Mouse (Mus musculus) left cerebral cortex, postnatal 4 days (tissue): ENCODE measurements around the gene Ctnnd2. TPM values are rescaled to one million over a fixed set of nuclear protein-coding genes. Genes with fewer than 3 reads are reported as not detected.

Experiments used
- DNase-seq: peaks from one replicate; pipeline ENCODE4 v3.0.0-alpha.2; 2022
- intact Hi-C: fragments of 180-260 bp; cut with DNase I; formaldehyde crosslinking; loops from one replicate; pipeline ENCODE4 v1.15.1; 2025
- total RNA-seq, 2 experiments: library from RNA; stranded (reverse); gene quantifications; 2 replicates each; pipeline ENCODE4 v1.2.3; 2021

Gene Ctnnd2
- total RNA-seq, 2 experiments from 2014 or later: 283 to 289 TPM

GRCm38 (mm10) chr15:30235210-30236034 lies 63.0 kb downstream of the Ctnnd2 start:
- intact Hi-C loops: no loop called here
- DNase-seq: no peak

DNA sequence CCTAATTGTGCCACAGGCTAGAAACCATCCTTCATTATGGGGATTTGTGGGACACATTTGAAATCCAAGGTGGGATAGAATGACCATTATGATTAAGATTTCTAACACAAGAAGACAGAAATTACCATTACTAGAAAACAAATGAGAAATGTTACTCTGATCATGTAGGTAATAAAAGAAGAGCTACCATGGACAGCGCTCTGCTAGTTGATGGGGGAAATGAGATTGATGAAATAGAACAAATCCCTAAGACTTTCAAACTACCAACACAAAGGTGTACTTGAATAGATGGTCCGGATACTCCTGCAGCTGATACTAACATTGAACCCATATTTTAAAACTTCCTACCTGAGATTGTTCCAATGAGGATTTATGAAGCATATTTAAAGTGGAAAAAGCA lies 68.5 kb downstream of the Ctnnd2 start:
- intact Hi-C loops: no loop called here
- no peak for DNase-seq

- DNase-seq: no peak
- intact Hi-C loops: no loop called here
Observed at GRCm38 (mm10) chr15:30268822-30269221, 96.4 kb downstream of the Ctnnd2 start.

DNA sequence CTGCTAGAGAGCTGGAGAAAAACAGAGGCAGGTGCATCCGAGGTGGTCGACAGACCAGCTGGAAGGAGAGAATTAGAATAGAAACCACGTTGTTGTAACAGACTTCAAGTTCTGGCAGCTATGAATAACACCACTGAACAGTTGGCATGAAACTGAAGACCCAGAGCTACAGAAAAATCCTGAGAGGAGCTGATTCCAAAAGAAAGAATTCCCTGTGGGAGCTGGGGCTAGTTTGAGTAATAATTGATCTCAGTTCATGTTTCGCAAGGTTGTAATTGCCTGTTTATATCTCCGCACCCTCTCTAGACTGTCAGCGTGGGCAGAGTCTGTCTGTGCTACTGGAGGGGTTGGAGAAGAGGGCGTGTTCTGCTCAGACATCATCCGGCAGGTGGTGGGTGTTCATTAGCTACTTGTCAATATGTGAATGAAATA lies 98.8 kb downstream of the Ctnnd2 start:
- intact Hi-C loops: no loop called here
- DNase-seq: no peak

DNA sequence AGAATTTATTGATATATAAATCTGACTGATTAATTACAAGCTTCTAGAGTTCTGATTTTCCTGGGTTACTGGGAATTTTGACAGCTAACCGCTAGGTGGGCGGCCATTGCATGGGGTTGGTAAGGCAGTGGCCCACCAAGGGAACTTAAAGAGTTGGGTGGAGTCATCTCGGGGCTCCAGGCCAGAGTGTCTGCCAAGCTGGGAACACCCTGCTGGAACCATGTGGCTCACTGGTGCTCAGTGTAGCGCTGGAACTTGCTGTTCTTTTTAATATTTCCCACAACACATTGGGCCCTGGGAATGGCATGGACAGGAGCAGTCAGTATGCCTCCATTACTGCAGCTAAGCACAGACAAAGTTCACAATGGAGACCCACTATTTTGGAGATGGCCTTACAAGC lies 99.9 kb downstream of the Ctnnd2 start:
- peak; percentile 6 for DNase-seq
- intact Hi-C loops: no loop called here

- no peak for DNase-seq
- intact Hi-C loops: no loop called here
Observed at GRCm38 (mm10) chr15:30275721-30276120, 103.3 kb downstream of the Ctnnd2 start.

DNA sequence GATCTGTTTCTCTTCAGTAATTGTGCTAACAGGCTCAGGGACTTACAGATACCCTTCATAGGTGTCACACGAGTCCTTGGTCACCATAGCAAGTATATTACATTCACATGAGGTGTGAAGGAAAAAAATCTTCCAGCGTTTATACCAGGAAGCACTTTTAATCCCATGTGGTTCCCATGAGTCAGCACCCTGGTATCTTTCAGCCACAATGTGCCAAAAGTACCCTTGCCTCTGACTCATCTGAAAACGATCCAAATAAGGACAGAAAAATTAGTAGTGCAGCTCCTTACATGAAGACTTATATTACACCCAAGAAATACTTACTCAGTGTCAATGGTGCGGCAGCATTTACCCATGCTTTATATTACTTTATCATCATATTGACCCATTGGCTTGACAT lies 104.3 kb downstream of the Ctnnd2 start:
- intact Hi-C loops: no loop called here
- no peak for DNase-seq

DNA sequence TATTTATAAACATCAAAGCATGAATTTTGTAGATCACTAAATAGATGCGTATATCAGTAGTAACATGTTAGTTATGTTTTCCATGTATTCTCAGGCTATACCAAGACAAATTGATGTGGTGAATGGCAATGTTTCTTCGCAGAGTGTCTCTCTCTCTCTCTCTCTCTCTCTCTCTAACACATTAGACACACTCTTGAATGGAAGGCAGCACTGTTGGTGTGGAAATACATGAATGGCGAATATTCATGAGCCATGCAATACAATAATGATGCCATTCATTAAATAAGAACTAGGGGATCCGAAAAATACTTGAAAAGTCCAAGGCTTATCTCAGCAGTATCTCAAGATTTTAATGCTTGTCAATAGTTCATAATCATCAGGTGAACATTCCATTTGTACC lies 106.2 kb downstream of the Ctnnd2 start:
- intact Hi-C loops: no loop called here
- no peak for DNase-seq

DNA sequence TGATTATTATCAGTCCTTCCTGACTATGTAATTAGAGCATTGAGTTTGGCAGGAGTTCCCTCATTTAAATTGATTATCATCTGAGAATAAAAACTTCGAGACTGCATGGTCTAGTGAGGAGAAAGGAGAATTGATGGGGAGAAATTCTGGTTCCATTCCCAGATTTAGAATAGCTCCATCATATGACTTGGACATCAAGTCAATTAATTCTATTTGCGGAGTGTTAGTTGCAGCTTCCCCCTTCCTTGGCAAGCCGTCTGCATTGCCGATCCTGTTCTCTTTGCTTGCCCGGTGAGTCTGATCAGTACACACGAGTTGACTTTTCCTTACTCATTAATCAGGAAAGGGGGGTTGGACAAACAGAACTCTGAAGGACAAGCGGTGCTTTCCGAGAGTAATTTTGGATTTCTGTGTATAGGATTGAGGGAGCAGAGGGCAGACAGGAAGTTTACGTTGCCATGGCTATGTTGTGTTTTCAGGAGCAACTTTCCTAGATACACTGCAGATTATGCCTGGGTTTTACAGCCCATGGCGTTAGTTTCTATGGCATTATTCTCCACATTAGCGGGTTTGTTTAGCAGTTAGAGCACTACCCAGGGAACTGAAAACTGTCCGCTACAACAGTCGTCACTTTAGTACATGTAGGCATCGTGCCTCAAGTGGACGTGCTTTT lies 113.3 kb downstream of the Ctnnd2 start:
- DNase-seq: peak; percentile 17
- intact Hi-C loops: no loop called here

DNA sequence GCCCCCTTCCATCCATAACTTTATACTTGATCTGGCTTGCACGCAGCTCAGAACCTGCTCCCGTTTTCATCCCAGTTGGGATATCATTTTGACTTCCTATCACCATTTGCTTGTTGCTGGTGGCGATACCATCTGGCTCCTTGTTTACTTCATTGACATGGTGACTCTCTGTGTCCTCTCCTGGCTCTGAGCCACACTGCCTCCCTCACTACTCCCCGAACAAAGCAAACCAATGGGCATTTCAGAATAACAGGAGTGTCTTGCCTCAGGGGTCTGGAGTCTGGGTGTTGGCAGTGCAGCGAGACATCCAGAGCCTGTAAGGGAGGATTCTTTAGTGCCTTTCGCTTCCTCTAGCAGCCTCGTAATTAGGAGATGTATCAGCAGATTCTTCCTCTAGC lies 113.9 kb downstream of the Ctnnd2 start:
- intact Hi-C loops: no loop called here
- peak; percentile 70 for DNase-seq

- intact Hi-C loops: no loop called here
Observed at GRCm38 (mm10) chr15:30302824-30303223, 130.4 kb downstream of the Ctnnd2 start.

GRCm38 (mm10) chr15:30306437-30306836 lies 134.0 kb downstream of the Ctnnd2 start:
- intact Hi-C loops: no loop called here
- no peak for DNase-seq

More at GRCm38 (mm10) chr15:30302824-30303223, 130.4 kb downstream of the Ctnnd2 start:
- DNase-seq: no peak

GRCm38 (mm10) chr15:30322543-30322942 lies 150.2 kb downstream of the Ctnnd2 start:
- no peak for DNase-seq
- intact Hi-C loops: no loop called here

DNA sequence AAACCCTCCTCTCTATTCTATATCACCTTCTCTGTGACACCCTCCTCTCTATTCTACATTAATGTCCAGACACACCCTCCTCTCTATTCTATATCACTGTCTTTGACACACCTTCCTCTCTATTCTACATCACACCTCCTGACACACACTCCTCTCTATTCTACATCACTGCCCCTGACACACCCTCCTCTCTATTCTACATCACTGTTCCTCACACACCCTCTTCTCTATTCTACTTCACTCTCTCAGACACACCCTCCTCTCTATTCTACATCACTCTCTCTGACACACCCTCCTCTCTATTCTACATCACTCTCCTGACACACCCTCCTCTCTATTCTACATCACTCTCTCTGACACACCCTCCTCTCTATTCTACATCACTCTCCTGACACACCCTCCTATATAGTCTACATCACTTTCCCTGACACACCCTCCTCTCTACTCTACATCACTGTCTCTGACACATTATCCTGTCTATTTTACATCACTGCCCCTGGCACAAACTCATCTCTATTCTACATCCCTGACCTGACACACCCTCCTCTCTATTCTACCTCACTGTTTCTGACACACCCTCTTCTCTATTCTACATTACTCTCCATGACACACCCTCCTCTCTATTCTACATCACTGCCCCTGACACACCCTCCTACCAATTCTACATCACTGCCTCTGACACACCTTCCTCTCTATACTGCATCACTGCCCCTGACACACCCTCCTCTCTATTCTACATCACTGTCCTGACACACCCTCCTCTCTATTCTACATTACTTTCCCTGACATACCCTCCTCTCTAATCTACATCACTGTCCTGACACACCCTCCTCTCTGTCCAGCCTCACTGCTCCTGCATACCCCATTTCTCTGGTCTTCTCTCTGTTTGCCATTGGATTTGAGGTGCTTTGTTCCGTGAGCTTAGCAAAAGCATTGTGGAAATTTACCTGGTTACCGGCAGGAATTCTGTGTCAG lies 161.2 kb downstream of the Ctnnd2 start:
- intact Hi-C loops: no loop called here
- no peak for DNase-seq

- DNase-seq: no peak
- intact Hi-C loops: no loop called here
Observed at GRCm38 (mm10) chr15:30338585-30339197, 166.3 kb downstream of the Ctnnd2 start.

- DNase-seq: no peak
- intact Hi-C loops: no loop called here
Observed at GRCm38 (mm10) chr15:30345754-30346153, 173.4 kb downstream of the Ctnnd2 start.

GRCm38 (mm10) chr15:30364491-30364890 lies 192.1 kb downstream of the Ctnnd2 start:
- intact Hi-C loops: no loop called here
- no peak for DNase-seq

GRCm38 (mm10) chr15:30369997-30370396 lies 197.6 kb downstream of the Ctnnd2 start:
- intact Hi-C loops: no loop called here
- no peak for DNase-seq

- intact Hi-C loops: no loop called here
- no peak for DNase-seq
Observed at GRCm38 (mm10) chr15:30371151-30371550, 198.8 kb downstream of the Ctnnd2 start.

- intact Hi-C loops: no loop called here
- no peak for DNase-seq
Observed at GRCm38 (mm10) chr15:30373654-30374215, 201.3 kb downstream of the Ctnnd2 start.
